8 mouse cellular contexts compared by ENCODE assay signal in genomic region chr15:102074070-102074731, GRCm38 (mm10). TPM values are rescaled to one million over a fixed set of nuclear protein-coding genes. Genes with fewer than 3 reads are reported as not detected.
DNase-seq lines count a peak whose midpoint lies in the region; ATAC-seq and TF ChIP-seq lines count a peak whose summit lies in the region.

No protein-coding gene starts in this region.

- H3K4me3 ChIP-seq in ES-E14 (ENCODE audit: insufficient read depth in 1 of 2, low read depth in 1 of 2, low read length in 2 of 2, poor library complexity in 1 of 2, severe bottlenecking in 1 of 2) = peak overlapping the region; percentile 89 to 92
- peak overlapping the region; percentile 82 for H3K4me3 ChIP-seq in forebrain, embryonic 12.5 days (replicated peaks)
- peak overlapping the region; percentile 84 for H3K4me3 ChIP-seq in layer of hippocampus, adult 2 months
- peak overlapping the region; percentile 99 for H3K4me3 ChIP-seq in lung, adult 2 months (replicated peaks; ENCODE audit: extremely low read depth, low read depth, low read length)
- peak overlapping the region; percentile 95 for H3K4me3 ChIP-seq in neural tube, embryonic 15.5 days (replicated peaks)

- peak overlapping the region; percentile 76 for H3K4me2 ChIP-seq in forebrain, embryonic 12.5 days
- peak overlapping the region; percentile 79 for H3K4me2 ChIP-seq in neural tube, embryonic 15.5 days

- no peak for TF ChIP-seq CTCF in layer of hippocampus, adult 2 months (conservative IDR thresholded peaks at IDR 0.05)
- no peak for TF ChIP-seq CTCF in lung, adult 2 months (IDR thresholded peaks at IDR 0.05; ENCODE audit: insufficient read depth, low read length)

- peaks cover 14% of the 10 kb centered on the region for H3K27me3 ChIP-seq in forebrain, embryonic 12.5 days
- no peaks in the 10 kb centered on the region for H3K27me3 ChIP-seq in neural tube, embryonic 15.5 days (replicated peaks)

- intact Hi-C loops in heart, postnatal 10 days (cut with DNase I) = loop anchor here (2.0 kb wide), 1 partner anchor 19 kb away; no protein-coding TSS in a partner anchor

- peak overlapping the region; percentile 95 for H3K27ac ChIP-seq in ES-E14 (ENCODE audit: insufficient read depth, low read depth, low read length, poor library complexity, severe bottlenecking)
- peak overlapping the region; percentile 95 for H3K27ac ChIP-seq in forebrain, embryonic 12.5 days
- H3K27ac ChIP-seq in layer of hippocampus, adult 2 months = peak overlapping the region; percentile 98
- H3K27ac ChIP-seq in neural tube, embryonic 15.5 days (replicated peaks) = peak overlapping the region; percentile 99

- DNase-seq in ES-E14 (ENCODE audit: low read depth, low spot score) = no peak
- peak; percentile 66 to 70 for DNase-seq in heart, postnatal 10 days
- peak in 1 of 2 experiments; percentile 54 for DNase-seq in layer of hippocampus, adult 2 months (ENCODE audit: low spot score in 2 of 2)
- peak; percentile 55 for DNase-seq in lung, adult 2 months
- DNase-seq in thymus, postnatal 0 days (ENCODE audit: low spot score) = peak; percentile 60

- peak; percentile 46 for ATAC-seq in cerebellum, adult (ENCODE audit: insufficient number of reproducible peaks, low FRiP score, low TSS enrichment)
- ATAC-seq in forebrain, embryonic 12.5 days (ENCODE audit: low FRiP score) = peak; percentile 27
- peak; percentile 72 for ATAC-seq in neural tube, embryonic 15.5 days (ENCODE audit: low FRiP score)

- no peak for TF ChIP-seq POLR2A in lung, adult 2 months (IDR thresholded peaks at IDR 0.05; ENCODE audit: borderline replicate concordance, extremely low read depth, low read depth, low read length)

- under 1% methylated on average over 57 of the region's 57 CpGs for WGBS in forebrain, embryonic 12.5 days
- under 1% methylated on average over 57 of the region's 57 CpGs for WGBS in lung, adult 2 months
- WGBS in neural tube, embryonic 15.5 days = under 1% methylated on average over 57 of the region's 57 CpGs

- H3K9ac ChIP-seq in ES-E14 (ENCODE audit: insufficient read depth, low read depth, low read length, poor library complexity, severe bottlenecking) = peak overlapping the region; percentile 98
- H3K9ac ChIP-seq in forebrain, embryonic 12.5 days = peak overlapping the region; percentile 94
- peak overlapping the region; percentile 95 for H3K9ac ChIP-seq in neural tube, embryonic 15.5 days (replicated peaks)

- H3K4me1 ChIP-seq in ES-E14 (ENCODE audit: control insufficient read depth in 2 of 2, insufficient read depth in 2 of 2, low read length in 2 of 2, poor library complexity in 1 of 2) = peaks cover 2 to 3% of the 10 kb centered on the region in 2 experiments; a peak in 2 of 4 replicates
- peaks cover 15% of the 10 kb centered on the region for H3K4me1 ChIP-seq in forebrain, embryonic 12.5 days
- H3K4me1 ChIP-seq in lung, adult 2 months (ENCODE audit: control insufficient read depth, insufficient read depth, low read length) = peaks cover 9% of the 10 kb centered on the region
- H3K4me1 ChIP-seq in neural tube, embryonic 15.5 days = peaks cover 27% of the 10 kb centered on the region

- H3K36me3 ChIP-seq in ES-E14 (ENCODE audit: control insufficient read depth, insufficient read depth, low read length, poor library complexity, severe bottlenecking) = peaks cover 3% of the 10 kb centered on the region
- H3K36me3 ChIP-seq in forebrain, embryonic 12.5 days (replicated peaks) = no peaks in the 10 kb centered on the region
- H3K36me3 ChIP-seq in neural tube, embryonic 15.5 days = no peaks in the 10 kb centered on the region

- in situ Hi-C loops in ES-E14 (cut with MboI; ENCODE audit: low sequenced_read_pairs in 2 of 2, unreplicated experiment in 2 of 2) = no loop called here

- H3K9me3 ChIP-seq in ES-E14 (ENCODE audit: control insufficient read depth, insufficient read depth, low read depth, low read length) = no peaks in the 10 kb centered on the region
- H3K9me3 ChIP-seq in forebrain, embryonic 12.5 days = no peaks in the 10 kb centered on the region
- H3K9me3 ChIP-seq in neural tube, embryonic 15.5 days (replicated peaks) = no peaks in the 10 kb centered on the region

TF ChIP-seq in ES-E14, 5 proteins besides CTCF, POLR2A, EP300 and RAD21:
- TF ChIP-seq CHD2 (IDR thresholded peaks at IDR 0.05; ENCODE audit: low read depth, low read length) = peak; percentile 57; the same call in 1 of the 2 replicates
- TF ChIP-seq MAFK (IDR thresholded peaks at IDR 0.05; ENCODE audit: insufficient read depth, low read depth, low read length) = no peak

RNA-seq across cellular contexts. Expression of gene Eif4b, which starts 0.6 kb away (rescaled TPM):
- total RNA-seq in ES-E14 (2012; rRNA removed) = 361 and 417 TPM in 2 replicates
- 109 TPM in 2 replicates for polyA plus RNA-seq in forebrain, embryonic 12.5 days (2016; fragmentation: Nextera tagmentation; extraction: Ambion mirVana)
- total RNA-seq in heart, postnatal 10 days (2021) = 100 to 1,000 TPM; 149 to 154 TPM
- 100 to 1,000 TPM; 196 to 199 TPM for total RNA-seq in layer of hippocampus, adult 2 months (2021)
- polyA plus RNA-seq in lung, adult 2 months (2012; rRNA removed) = 47.3 and 87.1 TPM in 2 replicates
- 72.6 and 87.1 TPM in 2 replicates for polyA plus RNA-seq in neural tube, embryonic 15.5 days (2015; fragmentation: Nextera tagmentation; extraction: Ambion mirVana)
- 93.3 and 103 TPM in 2 replicates for polyA plus RNA-seq in thymus, postnatal 0 days (2015; fragmentation: Nextera tagmentation; extraction: Ambion mirVana)

RNA-seq across cellular contexts. Expression of gene Tns2, which starts 26.0 kb away (rescaled TPM):
- total RNA-seq in ES-E14 (2012; rRNA removed) = 4.5 and 4.9 TPM in 2 replicates
- 7.9 and 8.2 TPM in 2 replicates for polyA plus RNA-seq in forebrain, embryonic 12.5 days (2016; fragmentation: Nextera tagmentation; extraction: Ambion mirVana)
- total RNA-seq in heart, postnatal 10 days (2021) = 100 to 1,000 TPM in 1 of 2 experiments, 10 to 100 TPM in 1; 95.1 to 108 TPM
- 10 to 100 TPM; 18.4 to 25.0 TPM for total RNA-seq in layer of hippocampus, adult 2 months (2021)
- polyA plus RNA-seq in lung, adult 2 months (2012; rRNA removed) = 255 and 329 TPM in 2 replicates
- polyA plus RNA-seq in neural tube, embryonic 15.5 days (2015; fragmentation: Nextera tagmentation; extraction: Ambion mirVana) = 9.8 and 13.7 TPM in 2 replicates
- polyA plus RNA-seq in thymus, postnatal 0 days (2015; fragmentation: Nextera tagmentation; extraction: Ambion mirVana) = 4.4 and 5.2 TPM in 2 replicates

RNA-seq across cellular contexts. Expression of gene Krt18, which starts 46.2 kb away (rescaled TPM):
- 266 and 382 TPM in 2 replicates for total RNA-seq in ES-E14 (2012; rRNA removed)
- polyA plus RNA-seq in forebrain, embryonic 12.5 days (2016; fragmentation: Nextera tagmentation; extraction: Ambion mirVana) = 9.4 and 13.6 TPM in 2 replicates
- 1 to 10 TPM; 6.5 to 7.2 TPM for total RNA-seq in heart, postnatal 10 days (2021)
- total RNA-seq in layer of hippocampus, adult 2 months (2021) = under 1 TPM; 0.32 to 0.67 TPM
- 62.6 and 63.8 TPM in 2 replicates for polyA plus RNA-seq in lung, adult 2 months (2012; rRNA removed)
- 1.9 and 300 TPM in 2 replicates for polyA plus RNA-seq in neural tube, embryonic 15.5 days (2015; fragmentation: Nextera tagmentation; extraction: Ambion mirVana)
- polyA plus RNA-seq in thymus, postnatal 0 days (2015; fragmentation: Nextera tagmentation; extraction: Ambion mirVana) = 1,281 and 1,324 TPM in 2 replicates

Comparison
In these comparisons a context has a peak if more than half of its experiments do, and no peak if none do; other contexts are left out.
1. RNA of gene Tns2, which starts 26.0 kb away (polyA plus RNA-seq): 255 to 329 TPM in lung, adult 2 months; 9.8 to 13.7 TPM in neural tube, embryonic 15.5 days, 7.9 to 8.2 TPM in forebrain, embryonic 12.5 days and 4.4 to 5.2 TPM in thymus, postnatal 0 days; every median in the first group is over 10 times any median in the second.
2. Peak in every context shown above with its lines, with median percentiles within 50 percentile points of each other: H3K27ac ChIP-seq, H3K4me3 ChIP-seq, H3K9ac ChIP-seq and ATAC-seq.